Comparison of ENCODE assay signal across 14 mouse cellular contexts in genomic region chr10:71338156-71338905, GRCm38 (mm10). TPM values are rescaled to one million over a fixed set of nuclear protein-coding genes. Genes with fewer than 3 reads are reported as not detected.
DNase-seq lines count a peak whose midpoint lies in the region; ATAC-seq and TF ChIP-seq lines count a peak whose summit lies in the region.
"Had no signal": no experiment of that assay in that cellular context is flagged by ENCODE, and none has a peak within 500 bp of the region (broad histone marks: within the 10 kb centered on the region; RNA-seq: fewer than 3 reads in every experiment).

No protein-coding gene starts in this region.

- H3K36me3 ChIP-seq in intestine, embryonic 16.5 days (ENCODE audit: control insufficient read depth, insufficient read depth, low read length): no peaks in the 10 kb centered on the region
- peaks cover 5% of the 10 kb centered on the region; the same call in 1 of the 2 replicates for H3K36me3 ChIP-seq in intestine, embryonic 15.5 days
- H3K36me3 ChIP-seq in intestine, postnatal 0 days (ENCODE audit: control insufficient read depth, insufficient read depth): peaks cover 19% of the 10 kb centered on the region

- peak overlapping the region; percentile 37; the same call in 1 of the 2 replicates for H3K27ac ChIP-seq in intestine, embryonic 16.5 days (ENCODE audit: low read length)
- H3K27ac ChIP-seq in intestine, embryonic 15.5 days: no peak overlapping the region
- H3K27ac ChIP-seq in intestine, postnatal 0 days (ENCODE audit: low read depth, low read length): peak overlapping the region; percentile 54; the same call in 1 of the 2 replicates
- H3K27ac ChIP-seq: hindbrain, embryonic 14.5 days; limb, embryonic 13.5 days; neural tube, embryonic 13.5 days had no signal

- H3K4me1 ChIP-seq in intestine, embryonic 16.5 days (ENCODE audit: control insufficient read depth, insufficient read depth, low read length): peaks cover 28% of the 10 kb centered on the region
- H3K4me1 ChIP-seq in intestine, embryonic 15.5 days (replicated peaks): 0 out of 2 replicates have a peak, but pooled peaks cover 9% of the 10 kb centered on the region
- H3K4me1 ChIP-seq in intestine, postnatal 0 days (replicated peaks; ENCODE audit: control insufficient read depth, insufficient read depth, low read length): peaks cover 11% of the 10 kb centered on the region

- H3K4me2 ChIP-seq in intestine, embryonic 16.5 days (ENCODE audit: low read depth, low read length): no peak overlapping the region; the same call in 1 of the 2 replicates
- H3K4me2 ChIP-seq in intestine, embryonic 15.5 days (replicated peaks): no peak overlapping the region
- H3K4me2 ChIP-seq in intestine, postnatal 0 days (replicated peaks; ENCODE audit: low read depth): peak overlapping the region; percentile 50
- H3K4me2 ChIP-seq: hindbrain, embryonic 14.5 days; limb, embryonic 13.5 days; neural tube, embryonic 13.5 days had no signal

- ATAC-seq in intestine, embryonic 16.5 days: 0 out of 2 replicates have a peak, but pooled peaks have one; percentile 5
- no peak for ATAC-seq in intestine, embryonic 15.5 days
- no peak for ATAC-seq in intestine, postnatal 0 days
- ATAC-seq: midbrain, embryonic 16.5 days had no signal

- no peaks in the 10 kb centered on the region for H3K9me3 ChIP-seq in intestine, embryonic 16.5 days (ENCODE audit: control insufficient read depth, low read length)
- no peaks in the 10 kb centered on the region for H3K9me3 ChIP-seq in intestine, embryonic 15.5 days
- H3K9me3 ChIP-seq in intestine, postnatal 0 days (ENCODE audit: control insufficient read depth): no peaks in the 10 kb centered on the region
- H3K9me3 ChIP-seq: limb, embryonic 13.5 days; neural tube, embryonic 13.5 days had no signal

- WGBS in intestine, embryonic 16.5 days: 64% methylated on average over 8 of the region's 8 CpGs
- 61% methylated on average over 8 of the region's 8 CpGs for WGBS in intestine, embryonic 15.5 days
- 35% methylated on average over 8 of the region's 8 CpGs for WGBS in intestine, postnatal 0 days

- DNase-seq in 416B (ENCODE audit: low read depth): peak; percentile 56
- peak; percentile 82 to 83 for DNase-seq in kidney, postnatal 25 days
- DNase-seq in ovary, postnatal 36 days (ENCODE audit: low spot score): no peak
- DNase-seq in embryo, embryonic 10 days (ENCODE audit: low spot score): no peak
- no peak for DNase-seq in gastrocnemius, adult 8-10 months (ENCODE audit: low spot score in 2 of 2)
- DNase-seq: cerebellum, adult 8-10 months; lung, postnatal 4 days had no signal

- no peak overlapping the region for H3K4me3 ChIP-seq in intestine, embryonic 16.5 days (ENCODE audit: low read length)
- H3K4me3 ChIP-seq in intestine, embryonic 15.5 days (replicated peaks): no peak overlapping the region
- H3K4me3 ChIP-seq in intestine, postnatal 0 days (ENCODE audit: low read depth, low read length): no peak overlapping the region
- H3K4me3 ChIP-seq: limb, embryonic 13.5 days; neural tube, embryonic 13.5 days had no signal

- TF ChIP-seq CTCF in intestine, postnatal 0 days (IDR thresholded peaks at IDR 0.05; ENCODE audit: low read depth): no peak

- H3K27me3 ChIP-seq in intestine, embryonic 16.5 days (replicated peaks; ENCODE audit: control insufficient read depth, insufficient read depth, low read length): no peaks in the 10 kb centered on the region
- H3K27me3 ChIP-seq in intestine, embryonic 15.5 days (replicated peaks): no peaks in the 10 kb centered on the region
- no peaks in the 10 kb centered on the region for H3K27me3 ChIP-seq in intestine, postnatal 0 days (replicated peaks; ENCODE audit: control insufficient read depth, insufficient read depth, low read length)
- H3K27me3 ChIP-seq: limb, embryonic 13.5 days; neural tube, embryonic 13.5 days had no signal

- H3K9ac ChIP-seq in intestine, embryonic 16.5 days (ENCODE audit: low read depth, low read length): 0 out of 2 replicates have a peak overlapping the region, but pooled peaks have one; percentile 37
- no peak overlapping the region for H3K9ac ChIP-seq in intestine, embryonic 15.5 days
- no peak overlapping the region for H3K9ac ChIP-seq in intestine, postnatal 0 days (ENCODE audit: low read depth, low read length)
- H3K9ac ChIP-seq: hindbrain, embryonic 14.5 days; limb, embryonic 13.5 days; neural tube, embryonic 13.5 days had no signal

RNA-seq across cellular contexts. Expression of gene Cisd1, which starts 6.4 kb away (rescaled TPM):
- polyA plus RNA-seq in intestine, embryonic 16.5 days (2015; fragmentation: Nextera tagmentation; extraction: Ambion mirVana): 125 and 134 TPM in 2 replicates
- polyA plus RNA-seq in intestine, embryonic 15.5 days (2015; fragmentation: Nextera tagmentation; extraction: Ambion mirVana): 115 and 118 TPM in 2 replicates
- polyA plus RNA-seq in intestine, postnatal 0 days (2015; fragmentation: Nextera tagmentation; extraction: Ambion mirVana): 197 and 204 TPM in 2 replicates
- 100 to 1,000 TPM; 235 to 275 (median 257) TPM for total RNA-seq in gastrocnemius, adult 8-10 months (2022)

RNA-seq across cellular contexts. Expression of gene Ipmk, which starts 9.2 kb away (rescaled TPM):
- 25.4 and 32.6 TPM in 2 replicates for polyA plus RNA-seq in intestine, embryonic 16.5 days (2015; fragmentation: Nextera tagmentation; extraction: Ambion mirVana)
- 26.2 and 28.3 TPM in 2 replicates for polyA plus RNA-seq in intestine, embryonic 15.5 days (2015; fragmentation: Nextera tagmentation; extraction: Ambion mirVana)
- 32.4 and 36.6 TPM in 2 replicates for polyA plus RNA-seq in intestine, postnatal 0 days (2015; fragmentation: Nextera tagmentation; extraction: Ambion mirVana)
- total RNA-seq in gastrocnemius, adult 8-10 months (2022): 10 to 100 TPM; 17.3 to 23.6 (median 18.5) TPM

RNA-seq across cellular contexts. Expression of gene Ube2d1, which starts 53.3 kb away (rescaled TPM):
- polyA plus RNA-seq in intestine, embryonic 16.5 days (2015; fragmentation: Nextera tagmentation; extraction: Ambion mirVana): 43.7 and 45.0 TPM in 2 replicates
- 48.5 and 57.7 TPM in 2 replicates for polyA plus RNA-seq in intestine, embryonic 15.5 days (2015; fragmentation: Nextera tagmentation; extraction: Ambion mirVana)
- polyA plus RNA-seq in intestine, postnatal 0 days (2015; fragmentation: Nextera tagmentation; extraction: Ambion mirVana): 29.9 and 33.6 TPM in 2 replicates
- total RNA-seq in gastrocnemius, adult 8-10 months (2022): 100 to 1,000 TPM; 190 to 250 (median 197) TPM

Comparison
In these comparisons a context has a peak if more than half of its experiments do, and no peak if none do; other contexts are left out.
1. DNase-seq: peak in 416B (single experiment) and kidney, postnatal 25 days (2 of 2); none in ovary, postnatal 36 days (single experiment), embryo, embryonic 10 days (single experiment) and gastrocnemius, adult 8-10 months (0 of 2).